Mouse (Mus musculus): ENCODE measurements around the gene Supt4a. TPM values are rescaled to one million over a fixed set of nuclear protein-coding genes. Genes with fewer than 3 reads are reported as not detected.
A peak's percentile ranks its signal among the peaks of the same experiment; 100 is the strongest.

Supt4a gene
- polyA plus RNA-seq, 1 experiment from 2014 or later: 191 TPM

DNA sequence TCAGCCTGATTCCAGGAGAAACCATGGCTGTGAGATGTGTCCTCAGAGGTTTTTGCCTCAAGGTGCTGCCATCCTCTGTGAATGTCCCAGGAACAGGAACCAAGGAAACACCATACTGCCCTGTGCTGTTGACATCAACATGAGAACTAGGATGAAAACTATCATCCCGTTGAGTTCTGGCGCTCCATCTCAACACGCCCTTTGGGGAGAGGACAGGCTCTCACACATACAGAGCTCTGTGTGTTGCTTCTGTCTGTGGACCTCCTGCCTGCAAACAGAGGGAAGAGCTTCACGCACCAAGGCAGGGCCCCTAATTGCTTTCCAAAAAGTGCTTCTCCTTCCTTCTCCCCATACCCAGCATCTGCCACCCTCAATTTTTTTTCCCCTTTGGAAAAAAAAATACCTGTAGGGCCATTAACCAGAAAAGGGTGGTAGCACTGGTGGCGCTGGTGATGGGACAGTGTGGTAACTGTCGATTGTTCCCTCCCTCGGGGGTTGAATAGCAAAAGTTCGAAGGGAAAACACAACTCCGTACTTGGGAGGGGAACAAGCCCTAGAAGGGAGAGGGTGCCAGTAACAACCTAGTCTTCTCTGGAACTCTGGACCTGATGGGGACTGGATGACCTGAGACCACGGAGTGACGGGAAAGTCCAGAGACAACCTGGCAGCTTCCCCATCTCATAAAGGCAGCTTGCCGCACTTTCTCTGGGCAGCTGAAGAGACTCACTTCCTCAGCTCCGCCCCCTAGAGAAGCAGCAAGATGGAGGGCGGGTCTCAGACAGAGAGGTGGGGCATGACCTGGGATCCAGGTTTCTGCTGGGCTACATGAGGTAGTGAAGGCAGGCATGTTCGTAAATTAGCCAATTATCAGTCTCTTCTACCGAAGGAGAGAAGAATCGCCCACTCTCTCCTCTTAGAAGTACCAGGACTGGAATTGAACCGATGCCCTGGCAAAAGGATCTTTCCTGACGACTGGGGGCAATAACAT, 11.1 kb downstream of the Supt4a start:
- no peaks in the 10 kb centered on the region for H3K27me3 ChIP-seq (ENCODE audit: low read depth, poor library complexity, severe bottlenecking)
- H3K9me3 ChIP-seq (replicated peaks): no peaks in the 10 kb centered on the region
- peak overlapping the region; percentile 66 for H3K27ac ChIP-seq
- DNase-seq (ENCODE audit: low spot score): no peak
- peak overlapping the region; percentile 21; the same call in 1 of the 2 replicates for H3K4me3 ChIP-seq
- H3K4me1 ChIP-seq: peaks cover 10% of the 10 kb centered on the region
- WGBS: 33% methylated on average over 19 of the region's 19 CpGs
- H3K36me3 ChIP-seq: peaks cover 23% of the 10 kb centered on the region

DNA sequence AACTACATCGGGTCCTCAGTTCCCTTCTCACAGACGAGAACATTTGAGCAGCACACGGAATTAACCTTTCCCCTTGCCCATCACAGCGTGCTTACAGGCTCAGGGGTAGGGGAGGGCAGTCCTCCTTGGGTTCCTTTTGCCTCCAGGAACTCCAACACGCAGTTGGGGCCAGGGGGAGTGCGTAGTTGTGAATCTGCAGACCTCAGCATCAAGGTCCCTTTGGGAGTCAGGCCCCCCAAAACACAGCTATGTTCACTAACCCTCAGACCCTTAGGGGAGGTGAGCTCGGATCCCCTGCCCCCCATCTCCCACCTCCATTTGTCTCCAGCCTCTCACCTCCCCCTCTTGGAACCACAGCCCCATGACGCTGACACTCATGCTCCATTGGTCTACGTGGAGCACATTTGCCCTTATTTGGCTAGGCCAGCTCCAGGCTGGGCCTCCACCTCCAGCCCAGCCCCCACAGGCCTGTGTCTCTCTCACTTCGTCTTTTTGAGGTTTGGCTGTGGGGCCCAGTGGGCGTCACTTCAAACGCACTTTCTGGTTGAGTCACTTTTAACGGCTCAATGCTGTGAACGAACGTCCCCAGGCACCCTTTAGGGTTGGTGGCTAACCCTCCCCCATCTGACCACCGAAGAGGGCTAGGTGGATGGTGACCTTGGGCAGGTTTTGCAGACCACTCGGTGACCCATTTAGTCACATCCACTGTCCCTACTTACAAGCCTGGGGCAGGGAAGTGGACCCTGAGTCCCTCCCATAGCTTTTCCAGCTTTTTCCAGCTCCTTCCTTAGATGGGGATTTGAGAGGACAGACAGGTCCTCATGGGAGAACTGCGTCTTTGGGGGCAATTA, 12.1 kb downstream of the Supt4a start:
- H3K36me3 ChIP-seq: peaks cover 13% of the 10 kb centered on the region
- WGBS: 42% methylated on average over 18 of the region's 18 CpGs
- peak overlapping the region; percentile 66 for H3K27ac ChIP-seq
- H3K4me3 ChIP-seq: no peak overlapping the region
- H3K27me3 ChIP-seq (ENCODE audit: low read depth, poor library complexity, severe bottlenecking): no peaks in the 10 kb centered on the region
- no peak for DNase-seq (ENCODE audit: low spot score)
- peaks cover 15% of the 10 kb centered on the region for H3K4me1 ChIP-seq
- H3K9me3 ChIP-seq (replicated peaks): no peaks in the 10 kb centered on the region

DNA sequence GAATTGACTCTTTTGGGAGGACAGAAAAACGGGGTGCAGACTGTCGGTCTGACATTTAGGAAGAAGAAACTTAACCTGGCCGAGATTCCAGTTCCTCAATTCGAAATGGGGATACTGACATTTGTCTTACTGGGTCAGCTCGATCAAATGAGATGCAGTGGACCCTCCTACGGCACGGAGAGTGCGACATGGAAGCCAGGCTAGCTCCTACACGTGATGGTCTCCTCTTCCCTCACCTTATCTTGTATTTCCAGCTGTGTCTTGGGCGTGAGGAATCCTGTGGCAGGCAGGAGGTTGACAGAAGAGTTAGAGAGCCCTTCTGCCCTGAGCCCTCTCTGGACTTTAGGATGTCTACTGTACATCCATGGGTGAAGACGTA, 12.7 kb downstream of the Supt4a start:
- H3K4me1 ChIP-seq: peaks cover 20% of the 10 kb centered on the region
- no peak for DNase-seq (ENCODE audit: low spot score)
- WGBS: 83% methylated on average over 11 of the region's 11 CpGs
- no peak overlapping the region for H3K4me3 ChIP-seq
- H3K36me3 ChIP-seq: peaks cover 7% of the 10 kb centered on the region
- 0 out of 2 replicates have a peak overlapping the region, but pooled peaks have one; percentile 66 for H3K27ac ChIP-seq
- H3K27me3 ChIP-seq (ENCODE audit: low read depth, poor library complexity, severe bottlenecking): no peaks in the 10 kb centered on the region
- H3K9me3 ChIP-seq (replicated peaks): no peaks in the 10 kb centered on the region

GRCm38 (mm10) chr11:87750521-87750920, 13.2 kb downstream of the Supt4a start:
- Histone ChIP-seq H3K36me3 (peaks cover 2% of the 10 kb centered on the region), H3K27ac (peak overlapping the region; percentile 50; the same call in 1 of the 2 replicates), H3K4me3 (no peak overlapping the region), H3K9me3 (replicated peaks) (no peaks in the 10 kb centered on the region), H3K4me1 (peaks cover 20% of the 10 kb centered on the region), H3K27me3 (ENCODE audit: low read depth, poor library complexity, severe bottlenecking) (no peaks in the 10 kb centered on the region)
- DNase-seq (ENCODE audit: low spot score): no peak
- whole genome bisulfite sequencing: 89% methylated on average over 3 of the region's 3 CpGs

DNA sequence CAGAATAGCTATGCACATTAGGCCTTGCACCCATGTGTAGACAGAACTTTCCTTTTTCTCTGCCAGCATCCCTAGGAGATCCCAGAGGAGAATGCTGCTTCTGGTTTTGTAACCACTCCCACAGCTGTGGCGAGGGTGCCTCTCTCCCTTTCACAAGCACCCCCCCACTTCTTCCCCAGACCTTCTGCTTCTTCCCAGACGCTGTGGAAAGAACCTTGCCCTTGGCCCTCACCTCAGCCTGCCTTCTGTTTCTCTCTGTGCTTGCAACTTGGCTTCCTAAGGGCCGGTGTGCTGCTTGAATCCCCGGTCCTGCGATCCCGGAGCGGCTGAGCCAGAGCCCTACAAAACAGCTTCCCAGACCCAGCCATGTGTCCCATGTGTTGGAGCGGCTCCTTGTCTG, 13.7 kb downstream of the Supt4a start:
- DNase-seq (ENCODE audit: low spot score): no peak
- Histone ChIP-seq H3K36me3 (no peaks in the 10 kb centered on the region), H3K9me3 (replicated peaks) (no peaks in the 10 kb centered on the region), H3K27me3 (ENCODE audit: low read depth, poor library complexity, severe bottlenecking) (no peaks in the 10 kb centered on the region), H3K4me3 (no peak overlapping the region), H3K4me1 (peaks cover 20% of the 10 kb centered on the region), H3K27ac (peak overlapping the region; percentile 50)
- 88% methylated on average over 8 of the region's 8 CpGs for WGBS

DNA sequence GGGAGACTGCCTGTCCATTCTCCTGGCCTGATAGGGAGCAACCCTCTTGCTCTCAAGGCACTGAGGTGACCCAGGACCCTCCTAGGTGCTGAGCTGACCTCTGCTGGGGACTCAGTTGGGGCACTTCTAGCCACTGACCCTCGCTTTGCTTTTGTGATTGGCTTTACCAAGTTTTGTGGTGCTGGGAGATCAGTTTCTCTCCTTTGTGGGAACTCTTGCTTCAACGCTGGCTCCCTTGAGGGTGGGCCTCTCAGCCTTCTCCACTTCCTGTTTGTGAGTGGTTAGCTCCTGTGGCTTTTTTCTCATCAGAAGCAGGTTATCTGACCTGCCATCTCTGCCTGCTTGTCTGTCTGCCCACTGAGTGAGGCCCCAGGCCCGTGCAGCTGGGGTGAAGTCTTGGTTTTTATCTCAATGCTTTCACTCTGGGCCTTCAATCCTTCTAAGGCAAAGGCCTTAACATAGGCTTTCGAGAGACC, 14.2 kb downstream of the Supt4a start:
- peaks cover 20% of the 10 kb centered on the region for H3K4me1 ChIP-seq
- H3K9me3 ChIP-seq (replicated peaks): no peaks in the 10 kb centered on the region
- no peak overlapping the region for H3K4me3 ChIP-seq
- H3K27ac ChIP-seq: peak overlapping the region; percentile 50
- 73% methylated on average over 4 of the region's 4 CpGs for WGBS
- no peak for DNase-seq (ENCODE audit: low spot score)
- no peaks in the 10 kb centered on the region for H3K27me3 ChIP-seq (ENCODE audit: low read depth, poor library complexity, severe bottlenecking)
- no peaks in the 10 kb centered on the region for H3K36me3 ChIP-seq

DNA sequence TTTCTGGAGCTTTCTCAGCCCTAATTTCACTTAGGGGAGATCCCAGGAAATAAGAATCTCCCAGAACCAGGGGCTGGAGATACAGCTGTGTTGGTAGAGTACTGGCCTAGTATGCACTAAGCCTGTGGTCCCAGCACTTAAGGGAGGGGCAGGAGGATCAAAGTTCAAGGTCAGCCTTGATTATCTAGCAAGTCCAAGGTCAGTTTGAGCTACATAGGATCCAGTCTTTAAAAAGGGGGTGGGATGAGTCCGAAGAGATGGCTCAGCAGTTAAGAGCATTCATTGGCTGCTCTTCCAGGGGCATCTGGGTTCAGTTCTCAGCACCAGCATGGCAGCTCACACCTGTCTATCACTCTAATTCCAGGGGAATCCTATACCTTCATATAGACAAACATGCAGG, 15.0 kb downstream of the Supt4a start:
- WGBS: 83% methylated on average over 1 of the region's 1 CpGs
- Histone ChIP-seq H3K4me3 (no peak overlapping the region), H3K27ac (no peak overlapping the region), H3K9me3 (replicated peaks) (no peaks in the 10 kb centered on the region), H3K4me1 (peaks cover 20% of the 10 kb centered on the region), H3K27me3 (ENCODE audit: low read depth, poor library complexity, severe bottlenecking) (no peaks in the 10 kb centered on the region), H3K36me3 (no peaks in the 10 kb centered on the region)
- DNase-seq (ENCODE audit: low spot score): no peak

DNA sequence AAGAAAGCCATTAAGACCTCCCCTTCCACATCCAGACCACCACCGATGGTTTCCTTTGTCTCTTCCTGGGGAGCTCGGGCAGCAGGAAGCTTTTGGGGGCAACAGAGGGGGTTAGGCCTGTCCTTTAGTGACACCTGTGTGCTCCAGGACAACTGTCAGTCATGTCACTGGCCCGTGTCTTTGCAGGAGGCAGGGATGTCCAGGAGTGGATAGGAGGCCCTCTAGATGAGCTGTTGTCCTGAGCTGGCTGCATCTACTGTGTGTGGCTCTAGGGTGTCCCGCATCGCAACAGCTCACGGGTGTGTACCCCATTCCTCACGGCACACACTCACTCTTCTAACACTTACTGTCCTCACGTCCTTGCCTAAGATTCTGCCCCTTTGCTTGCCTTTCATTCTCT, 15.9 kb downstream of the Supt4a start:
- Histone ChIP-seq H3K4me1 (peaks cover 20% of the 10 kb centered on the region), H3K27ac (peak overlapping the region; percentile 23; the same call in 1 of the 2 replicates), H3K9me3 (replicated peaks) (no peaks in the 10 kb centered on the region), H3K4me3 (no peak overlapping the region), H3K27me3 (ENCODE audit: low read depth, poor library complexity, severe bottlenecking) (peaks cover 3% of the 10 kb centered on the region; the same call in 1 of the 2 replicates), H3K36me3 (no peaks in the 10 kb centered on the region)
- no peak for DNase-seq (ENCODE audit: low spot score)
- 86% methylated on average over 8 of the region's 8 CpGs for WGBS

DNA sequence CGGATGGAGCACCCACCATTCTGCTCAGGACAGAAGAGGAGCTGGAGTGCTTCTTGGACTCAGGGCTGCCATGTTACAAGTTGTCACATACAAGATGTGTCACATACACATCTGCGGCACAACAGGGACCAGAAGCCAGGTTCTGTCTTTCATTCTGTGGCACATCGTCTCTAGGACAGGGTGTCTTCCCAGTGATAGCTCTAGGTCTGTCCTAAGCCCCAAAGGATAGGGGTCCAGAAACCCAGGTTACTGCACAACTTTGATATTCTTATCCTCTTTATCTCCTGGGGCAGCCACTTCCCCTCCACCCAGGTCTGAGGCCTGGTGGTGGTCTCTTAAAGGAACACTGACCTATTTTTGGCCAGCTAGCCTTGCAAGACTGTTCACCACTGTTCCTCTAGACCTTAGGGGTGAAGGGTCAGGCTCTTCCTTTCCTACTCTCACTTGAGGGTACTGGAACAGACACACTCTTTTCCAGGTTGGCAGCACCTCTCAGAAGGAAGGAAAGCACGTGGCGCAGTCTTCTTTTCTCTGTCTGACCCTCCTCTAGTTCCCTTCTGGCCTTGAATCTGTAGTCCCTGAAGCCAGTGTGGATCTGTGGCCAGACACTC, 16.6 kb downstream of the Supt4a start:
- no peak overlapping the region for H3K4me3 ChIP-seq
- WGBS: 89% methylated on average over 5 of the region's 5 CpGs

GRCm38 (mm10) chr11:87754603-87755002, 17.3 kb downstream of the Supt4a start:
- Histone ChIP-seq H3K36me3 (no peaks in the 10 kb centered on the region), H3K4me1 (peaks cover 10% of the 10 kb centered on the region), H3K4me3 (no peak overlapping the region), H3K9me3 (replicated peaks) (no peaks in the 10 kb centered on the region), H3K27ac (peak overlapping the region; percentile 46; the same call in 1 of the 2 replicates), H3K27me3 (ENCODE audit: low read depth, poor library complexity, severe bottlenecking) (peaks cover 15% of the 10 kb centered on the region)
- 68% methylated on average over 5 of the region's 5 CpGs for WGBS
- DNase-seq (ENCODE audit: low spot score): no peak

More for the DNA sequence above, 16.6 kb downstream of the Supt4a start:
- H3K9me3 ChIP-seq (replicated peaks): no peaks in the 10 kb centered on the region
- DNase-seq (ENCODE audit: low spot score): no peak
- H3K27ac ChIP-seq: peak overlapping the region; percentile 46; the same call in 1 of the 2 replicates
- H3K4me1 ChIP-seq: peaks cover 16% of the 10 kb centered on the region
- H3K27me3 ChIP-seq (ENCODE audit: low read depth, poor library complexity, severe bottlenecking): peaks cover 9% of the 10 kb centered on the region
- H3K36me3 ChIP-seq: no peaks in the 10 kb centered on the region

- peaks cover 15% of the 10 kb centered on the region for H3K4me1 ChIP-seq
- peaks cover 24% of the 10 kb centered on the region for H3K27me3 ChIP-seq (ENCODE audit: low read depth, poor library complexity, severe bottlenecking)
- no peak for DNase-seq (ENCODE audit: low spot score)
- no peak overlapping the region for H3K27ac ChIP-seq
- H3K9me3 ChIP-seq (replicated peaks): no peaks in the 10 kb centered on the region
- no peak overlapping the region for H3K4me3 ChIP-seq
- 77% methylated on average over 17 of the region's 17 CpGs for WGBS
- H3K36me3 ChIP-seq: no peaks in the 10 kb centered on the region
Observed at GRCm38 (mm10) chr11:87755360-87756017, 18.1 kb downstream of the Supt4a start.

- no peaks in the 10 kb centered on the region for H3K9me3 ChIP-seq (replicated peaks)
- no peak overlapping the region for H3K27ac ChIP-seq
- peak overlapping the region; percentile 13 for H3K4me3 ChIP-seq
- H3K4me1 ChIP-seq: peaks cover 17% of the 10 kb centered on the region
- 91% methylated on average over 15 of the region's 15 CpGs for WGBS
- no peaks in the 10 kb centered on the region for H3K36me3 ChIP-seq
- H3K27me3 ChIP-seq (ENCODE audit: low read depth, poor library complexity, severe bottlenecking): peaks cover 32% of the 10 kb centered on the region
- DNase-seq (ENCODE audit: low spot score): no peak
Observed at GRCm38 (mm10) chr11:87756251-87756820, 19.0 kb downstream of the Supt4a start.

Measured in limb, embryonic 10.5 days (tissue).